Mouse (Mus musculus) forebrain, embryonic 10.5 days (tissue): ENCODE measurements around the gene Cald1. TPM values are rescaled to one million over a fixed set of nuclear protein-coding genes. Genes with fewer than 3 reads are reported as not detected.

Source experiments
- polyA plus RNA-seq: library from polyadenylated mRNA; unstranded; fragments of >200 nt; fragmentation: Nextera tagmentation; extraction: Ambion mirVana; gene quantifications from 2 replicates; pipeline ENCODE4 v1.2.1, GENCODE M21; 2016

Gene Cald1
- polyA plus RNA-seq, 1 experiment from 2014 or later: 135 TPM

Other genes starting within 250 kb of the Cald1 start
- 12.8 and 14.2 TPM in 2 replicates for gene Akr1b8, start 244.4 kb upstream of the Cald1 start, polyA plus RNA-seq
- 11.0 and 11.9 TPM in 2 replicates for gene Akr1b10, start 214.3 kb upstream of the Cald1 start, polyA plus RNA-seq
- 0.11 TPM in 1 of 2 replicates, not detected in the other for gene Akr1b7, start 186.2 kb upstream of the Cald1 start, polyA plus RNA-seq
- 54.6 and 68.6 TPM in 2 replicates for gene Bpgm, start 122.3 kb upstream of the Cald1 start, polyA plus RNA-seq
- gene Agbl3, start 181.9 kb downstream of the Cald1 start, polyA plus RNA-seq: 2.4 and 3.0 TPM in 2 replicates